Mouse (Mus musculus): Measurements from ENCODE around the gene Thra.

Thra gene

DNA sequence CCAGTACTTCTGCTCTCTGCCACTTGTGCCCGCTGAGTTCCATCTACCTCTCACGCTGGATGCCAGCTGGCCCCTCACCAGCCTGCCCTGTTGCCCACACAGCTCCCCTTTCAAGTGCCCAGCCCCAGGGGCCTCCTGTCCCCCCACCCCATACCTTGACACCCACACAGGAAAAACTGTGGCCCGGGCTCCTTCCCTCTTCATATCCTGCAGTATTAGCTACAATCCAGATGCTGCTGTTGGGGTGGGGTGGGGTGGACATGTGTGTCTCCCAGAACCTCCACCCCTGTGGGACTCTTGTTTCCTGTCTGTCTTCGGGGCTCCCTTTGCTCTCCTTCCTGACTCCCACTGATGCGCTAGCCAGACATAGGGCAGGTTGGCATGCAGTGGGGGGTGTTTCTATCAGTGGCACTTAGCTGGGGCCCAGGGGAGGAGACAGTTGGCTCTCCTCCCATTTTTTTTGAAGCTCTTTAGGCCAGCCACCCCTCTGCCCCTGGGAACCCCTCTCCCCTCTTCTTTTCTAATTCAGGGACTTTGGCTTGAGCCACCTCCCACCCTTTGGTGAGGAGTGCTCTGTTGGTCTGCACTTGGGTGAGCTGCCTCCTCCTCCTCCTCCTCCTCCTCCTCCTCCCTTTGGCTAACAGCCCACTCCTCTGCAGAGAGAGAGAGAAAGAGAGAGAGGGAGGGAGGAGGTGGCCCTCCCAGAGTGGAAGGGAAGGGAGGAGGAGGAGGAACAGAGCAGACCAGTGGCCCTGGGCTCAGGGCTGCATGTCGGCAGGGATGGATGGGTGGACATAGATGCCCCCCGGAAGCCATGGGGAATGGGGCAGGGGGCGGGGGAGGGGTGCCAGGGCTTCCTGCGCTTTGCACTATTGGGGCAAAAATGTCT lies 25.2 kb downstream of the Thra start:
- no peak for DNase-seq (ENCODE audit: low spot score)

DNA sequence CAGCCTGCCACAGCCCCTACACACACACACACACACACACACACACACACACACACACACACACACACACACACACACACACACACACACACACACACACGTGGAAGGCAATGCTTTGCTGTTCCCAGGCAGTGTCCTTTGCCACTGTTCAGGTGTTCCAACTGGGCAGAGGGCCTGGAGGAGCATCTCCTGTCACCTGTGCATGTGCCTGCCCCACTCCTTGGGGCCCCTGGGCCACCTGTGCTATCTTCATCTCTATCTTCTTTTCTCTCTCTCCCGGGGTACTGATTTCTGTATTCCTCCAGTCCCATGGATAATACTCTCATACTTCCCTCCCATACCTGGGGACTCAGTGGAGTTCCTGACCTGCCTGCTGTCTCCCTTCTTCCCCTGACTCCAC lies 25.9 kb downstream of the Thra start:
- DNase-seq (ENCODE audit: low spot score) = no peak

DNA sequence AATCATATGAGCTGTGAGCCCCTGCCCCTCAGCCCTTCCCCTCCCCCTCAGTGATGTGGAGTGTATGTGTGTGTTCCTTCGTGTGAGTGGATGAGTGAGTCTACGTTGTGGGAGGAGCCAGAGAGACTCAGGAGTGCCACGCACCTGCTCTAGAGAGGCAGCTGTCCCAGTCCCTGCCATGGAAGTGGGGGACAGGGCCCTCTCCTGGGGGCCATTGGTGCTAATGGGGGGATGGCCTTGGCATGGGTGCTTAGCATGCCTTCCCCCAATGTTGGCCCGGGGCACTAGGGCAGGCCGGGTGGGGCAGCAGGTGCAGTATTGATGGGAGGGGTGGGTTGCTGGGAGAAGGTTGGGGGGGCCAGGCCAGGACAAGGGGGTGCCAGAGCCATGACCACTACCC lies 26.4 kb downstream of the Thra start:
- no peak for DNase-seq (ENCODE audit: low spot score)

DNA sequence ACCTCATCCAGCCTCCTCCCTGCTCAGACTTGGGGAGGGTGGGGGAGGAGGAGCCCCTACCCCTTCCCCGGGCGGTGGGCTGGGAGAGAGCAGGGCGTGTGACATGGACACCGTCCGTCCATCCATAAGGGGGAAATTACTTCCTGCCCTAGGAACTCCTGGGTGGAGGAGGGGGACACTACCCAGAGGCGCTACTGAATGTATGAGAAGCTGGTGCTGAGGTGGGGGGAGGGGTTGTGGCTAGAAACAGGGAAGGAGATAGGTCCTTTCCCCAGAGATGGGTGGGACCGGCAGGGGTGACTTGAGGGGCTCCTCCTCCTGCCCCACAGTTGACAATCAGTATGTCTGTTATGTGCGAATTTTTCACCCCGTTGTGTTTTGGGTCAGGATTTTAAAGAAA lies 26.8 kb downstream of the Thra start:
- no peak for DNase-seq (ENCODE audit: low spot score)

DNA sequence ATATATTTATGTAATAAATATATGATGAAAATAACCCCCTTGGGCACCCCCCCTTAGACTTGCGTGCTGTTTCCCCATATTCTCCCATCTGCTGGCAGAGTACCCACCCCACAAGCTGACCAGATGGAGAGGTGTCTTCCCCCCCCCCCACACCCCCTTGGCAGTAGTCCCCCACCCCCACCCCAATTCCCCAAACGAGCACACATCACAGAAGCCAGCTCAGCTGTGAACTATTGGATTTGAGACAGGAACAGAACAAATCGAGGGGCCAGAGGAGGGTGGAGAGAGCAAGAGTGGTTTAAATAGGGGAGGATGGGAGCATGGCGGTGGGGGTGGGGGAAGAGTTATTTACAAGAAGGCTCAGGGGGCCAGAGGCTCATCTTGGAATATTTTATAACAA lies 27.3 kb downstream of the Thra start:
- DNase-seq (ENCODE audit: low spot score) = no peak

DNA sequence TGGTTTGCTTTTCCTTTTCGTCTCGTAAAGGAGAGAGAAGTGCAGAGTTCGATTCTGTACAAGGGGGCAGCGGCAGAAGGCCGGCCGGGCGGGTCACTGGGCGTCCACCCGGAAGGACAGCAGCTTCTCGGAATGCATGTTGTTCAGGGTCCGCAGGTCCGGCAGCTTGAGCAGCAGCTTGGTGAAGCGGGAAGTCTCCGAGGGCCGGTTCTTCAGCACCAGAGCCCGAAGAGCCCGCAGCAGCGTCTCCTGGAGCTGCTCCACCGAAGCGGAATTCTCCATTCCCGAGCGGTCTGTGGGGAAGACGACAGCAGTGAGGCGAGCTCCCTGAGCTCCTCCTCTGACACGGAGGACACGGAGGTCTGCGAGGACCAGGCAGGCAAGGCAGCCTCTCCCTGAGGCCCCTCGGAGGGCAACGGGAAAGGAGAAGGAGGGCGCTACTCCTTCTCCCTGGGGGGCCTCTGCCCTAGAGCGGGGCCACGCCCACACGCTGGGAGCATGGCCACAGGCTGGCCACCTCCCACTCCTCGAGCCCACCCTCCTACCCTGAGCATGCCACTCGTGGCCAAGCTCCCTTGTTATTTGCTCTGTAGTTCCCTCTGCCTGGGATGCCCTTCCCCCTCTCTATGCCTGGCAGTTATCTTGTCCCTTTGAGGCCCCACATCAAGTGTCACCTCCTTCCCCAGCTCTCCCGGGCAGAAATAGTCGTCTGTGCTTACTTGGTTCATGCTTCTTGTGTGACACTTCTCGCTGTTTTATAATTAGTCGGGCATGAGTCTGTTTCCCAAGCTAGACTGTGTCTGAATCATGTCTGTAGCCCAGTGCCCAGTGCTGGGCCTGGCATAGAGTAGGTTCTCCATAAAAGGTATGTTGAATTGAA lies 27.9 kb downstream of the Thra start:
- no peak for DNase-seq (ENCODE audit: low spot score)

DNA sequence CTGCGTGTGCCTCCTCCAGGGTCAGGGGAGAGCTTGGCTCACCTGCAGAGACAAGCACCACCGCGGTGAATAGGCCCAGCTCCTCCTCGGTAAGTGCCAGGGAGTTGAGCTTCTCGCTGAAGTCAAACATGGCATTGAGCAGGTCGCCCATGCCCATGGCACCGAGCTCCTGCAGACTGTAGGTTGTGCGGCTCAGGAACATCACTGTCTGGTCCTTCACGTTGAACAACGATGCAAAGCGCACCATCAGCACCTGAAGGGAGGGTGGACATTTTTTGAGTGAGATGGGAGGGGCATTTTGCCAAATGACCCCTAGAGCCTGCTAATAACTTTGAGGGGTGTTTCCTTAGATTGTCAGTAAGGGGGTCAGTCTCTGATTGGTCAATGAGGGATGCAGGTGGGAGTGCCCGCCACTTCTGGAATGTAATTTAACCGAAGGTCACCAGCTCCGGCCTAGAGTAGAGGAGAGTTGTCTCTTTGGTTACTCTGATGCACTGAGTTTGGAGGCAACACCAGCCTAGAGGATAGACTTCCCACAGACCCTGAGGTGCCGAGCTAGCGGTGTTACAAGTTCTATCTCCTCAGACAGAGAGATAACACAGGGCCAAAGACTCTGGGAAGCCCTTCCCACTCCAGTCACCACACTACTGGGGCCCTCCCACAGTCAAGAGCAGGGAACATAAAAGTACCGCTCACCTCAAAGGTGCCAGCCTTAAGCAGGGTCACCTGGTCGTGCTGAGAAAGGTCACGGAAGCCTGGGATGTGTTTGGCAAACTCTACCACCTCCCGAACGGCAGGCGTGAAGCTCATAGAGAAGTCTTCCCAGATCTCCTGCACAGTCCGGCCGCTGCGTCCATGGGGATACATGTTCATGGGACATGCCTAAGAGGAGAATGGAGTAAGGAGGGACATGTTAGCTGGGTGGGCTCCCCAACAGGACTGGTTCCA lies 28.8 kb downstream of the Thra start:
- DNase-seq (ENCODE audit: low spot score) = no peak

DNA sequence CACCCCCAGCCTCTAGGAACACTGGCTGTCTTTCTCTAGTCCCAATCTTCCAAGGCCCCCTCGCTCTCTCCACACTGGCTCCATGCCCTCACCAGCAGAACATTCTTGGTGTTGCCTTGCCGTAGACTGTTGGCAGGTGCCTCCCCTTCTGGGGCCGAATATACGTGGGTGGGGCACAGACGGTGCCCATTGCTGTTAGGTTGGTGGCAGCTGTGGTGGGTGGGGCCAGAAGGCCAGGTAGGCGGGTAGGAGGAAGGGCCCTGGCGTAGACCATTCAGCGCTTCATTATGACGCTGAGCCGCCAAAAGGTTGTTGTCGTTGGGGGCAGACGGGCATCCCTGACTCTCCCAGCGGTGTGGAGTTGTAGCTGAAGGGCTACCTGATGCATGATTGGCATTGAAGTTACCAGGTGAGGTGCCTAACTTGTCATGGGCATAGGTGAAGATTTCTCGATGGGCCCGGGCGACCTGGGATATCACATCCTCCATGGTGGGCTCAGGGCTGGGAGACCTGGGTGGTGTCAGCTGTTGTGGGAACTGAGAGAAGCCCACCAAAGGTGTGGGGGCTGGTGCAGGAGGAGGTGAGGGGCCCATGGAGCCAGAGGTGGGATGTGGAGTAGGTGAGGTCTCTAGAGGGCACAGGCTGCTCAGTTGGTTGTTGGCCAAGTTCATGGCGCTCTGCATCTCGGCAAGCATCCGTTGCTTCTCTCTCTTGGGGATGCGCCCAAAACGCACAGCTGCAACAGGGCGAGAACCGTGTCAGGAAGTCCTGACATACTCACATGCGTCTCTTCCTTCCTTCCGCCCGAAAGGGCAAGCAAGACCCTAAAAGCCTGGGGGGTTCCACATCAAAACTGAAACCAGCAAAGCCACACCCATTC lies 29.9 kb downstream of the Thra start:
- DNase-seq (ENCODE audit: low spot score) = no peak

DNA sequence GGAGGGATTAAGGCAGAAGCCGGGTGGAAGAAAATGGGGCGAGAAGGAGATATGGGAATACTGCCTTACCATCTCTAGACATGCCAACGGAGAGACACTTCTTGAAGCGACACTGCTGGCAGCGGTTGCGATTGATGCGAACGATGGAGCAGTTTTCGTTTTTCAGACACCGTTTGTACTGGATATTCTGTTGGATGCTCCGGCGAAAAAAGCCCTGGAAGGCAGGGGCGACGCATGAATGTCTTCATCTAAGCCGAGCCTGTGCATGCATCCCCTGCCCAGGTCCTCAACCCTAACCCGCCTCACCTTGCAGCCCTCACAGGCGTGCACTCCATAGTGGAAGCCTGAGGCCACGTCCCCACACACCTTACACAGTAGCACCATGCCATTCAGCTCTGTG lies 30.7 kb downstream of the Thra start:
- no peak for DNase-seq (ENCODE audit: low spot score)

DNA sequence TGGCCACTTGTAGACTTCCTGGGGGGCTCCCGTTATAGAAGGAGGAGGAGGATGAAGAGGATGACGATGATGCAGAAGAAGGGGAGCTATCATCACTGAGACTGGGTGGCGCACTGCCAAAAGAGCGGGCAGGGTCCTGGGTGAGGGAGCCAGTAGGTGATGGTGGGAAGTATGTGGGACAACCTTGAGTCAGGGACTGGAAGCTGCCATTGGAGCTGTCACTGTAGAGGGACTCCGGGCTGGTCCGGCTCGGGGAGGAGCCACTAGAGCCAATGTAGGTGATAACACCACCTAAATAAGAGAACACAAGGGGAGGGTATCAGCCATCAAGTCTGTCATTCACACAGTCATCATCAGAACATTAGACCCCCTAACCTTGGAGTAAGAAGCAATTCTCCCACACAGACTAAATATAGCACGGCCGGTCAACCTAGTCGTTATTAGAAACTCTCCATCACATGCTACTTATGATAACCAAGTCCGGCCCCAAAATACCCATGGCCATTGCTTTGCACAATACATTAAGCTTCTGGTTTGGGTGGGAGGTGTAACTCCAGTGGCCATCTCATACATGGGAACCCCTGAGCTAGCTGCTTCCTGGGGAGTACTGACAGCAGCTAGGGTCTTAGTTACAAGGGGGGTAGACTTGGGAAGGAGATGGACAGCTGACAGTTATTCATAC lies 31.5 kb downstream of the Thra start:
- DNase-seq (ENCODE audit: low spot score) = no peak

DNA sequence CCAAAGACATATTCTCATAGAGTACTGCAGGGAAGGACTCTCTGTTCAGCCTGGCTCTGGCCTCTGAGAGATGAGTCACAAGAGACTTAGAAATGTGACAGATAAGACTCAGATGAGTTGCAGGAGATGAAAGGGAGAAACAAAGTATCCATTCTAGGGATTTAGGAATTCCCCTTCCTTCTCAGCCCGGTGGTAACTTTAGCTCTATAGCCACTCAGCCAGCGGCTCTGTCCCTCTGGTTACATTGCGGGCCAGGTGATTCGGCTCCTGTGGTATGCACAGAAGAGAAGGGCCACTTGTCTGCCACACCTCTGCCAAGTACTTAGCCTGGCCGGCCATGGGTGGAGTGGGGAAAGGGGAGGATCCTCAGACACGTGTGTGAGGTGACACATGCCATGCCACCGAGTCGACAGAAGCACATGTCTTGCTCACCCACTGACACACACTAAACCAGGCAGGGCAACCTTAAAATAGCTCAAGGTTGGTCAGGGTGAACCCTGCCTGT lies 32.3 kb downstream of the Thra start:
- DNase-seq (ENCODE audit: low spot score) = peak; percentile 94

DNA sequence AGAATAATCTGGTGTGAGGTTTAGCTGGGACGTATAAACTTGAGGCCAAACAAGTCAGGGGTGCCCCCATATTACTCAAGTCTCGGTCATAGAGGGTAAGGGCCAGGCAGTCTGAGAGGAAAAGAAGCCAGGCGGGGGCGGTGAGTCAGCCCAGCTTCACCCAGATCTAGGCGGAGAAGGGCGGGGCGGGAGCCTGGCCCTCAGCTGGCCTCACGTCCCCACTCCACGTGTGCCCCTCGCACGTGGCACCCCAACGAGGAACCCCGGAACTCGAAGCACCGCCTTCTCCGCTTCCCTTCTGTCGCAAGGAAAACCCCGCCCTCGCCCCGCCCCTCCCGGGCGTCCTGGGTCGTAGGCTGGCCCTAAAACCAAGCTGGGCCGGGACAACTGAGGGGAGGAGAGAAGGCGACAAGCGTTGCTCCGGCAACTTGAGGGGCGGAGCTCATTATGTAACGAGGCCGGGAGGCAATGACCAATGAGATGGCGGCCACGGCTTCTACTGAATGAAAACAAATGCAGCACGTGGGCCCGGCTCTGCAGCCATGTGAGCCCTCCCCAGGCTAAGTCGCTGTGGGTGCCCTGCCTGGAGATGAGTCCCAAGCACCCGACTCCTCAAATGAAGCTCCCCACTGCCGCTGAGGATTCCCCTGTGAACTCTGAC lies 33.3 kb downstream of the Thra start:
- peak; percentile 100 for DNase-seq (ENCODE audit: low spot score)

DNA sequence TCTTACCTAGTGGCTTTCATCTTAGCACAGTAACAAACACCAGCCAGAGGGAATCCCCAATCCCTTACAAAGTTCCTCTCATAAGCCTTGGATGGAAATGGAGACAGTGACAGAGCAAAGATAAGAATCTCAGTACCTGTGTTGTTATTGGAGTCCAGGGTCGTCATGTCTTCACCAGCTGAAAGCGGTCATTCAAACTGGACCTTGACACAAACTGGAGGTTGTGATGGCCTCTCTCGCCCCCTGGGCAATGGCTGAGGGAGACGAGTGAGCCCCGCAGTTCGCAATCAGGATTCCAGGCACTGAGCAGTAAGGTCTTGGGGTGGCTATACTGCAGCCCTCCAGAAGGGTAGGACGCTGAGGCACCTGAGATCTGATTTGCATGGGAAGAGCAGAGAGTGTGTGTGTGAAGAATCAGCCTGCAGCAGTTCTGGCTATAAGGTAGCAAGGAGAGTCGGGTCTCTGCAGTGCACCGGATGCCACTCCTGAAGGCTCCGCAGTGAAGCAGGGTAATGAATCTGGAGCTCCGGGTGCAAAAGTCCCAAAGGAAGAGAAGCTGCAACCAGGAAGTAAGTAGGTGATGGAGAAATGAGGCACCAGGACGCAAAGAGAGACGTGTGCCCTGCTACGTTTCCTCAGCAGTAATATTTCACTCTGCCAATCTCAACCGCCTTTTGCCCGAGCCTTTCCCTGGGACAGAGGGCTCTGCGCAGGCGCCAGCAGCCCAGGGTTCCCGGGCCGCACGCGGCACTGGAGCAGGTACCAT lies 34.3 kb downstream of the Thra start, which contains the start of gene Nr1d1:
Gene Nr1d1, minus strand, starts transcription at position 752 of the 766 bp plus-strand sequence.
- no peak for DNase-seq (ENCODE audit: low spot score)

DNA sequence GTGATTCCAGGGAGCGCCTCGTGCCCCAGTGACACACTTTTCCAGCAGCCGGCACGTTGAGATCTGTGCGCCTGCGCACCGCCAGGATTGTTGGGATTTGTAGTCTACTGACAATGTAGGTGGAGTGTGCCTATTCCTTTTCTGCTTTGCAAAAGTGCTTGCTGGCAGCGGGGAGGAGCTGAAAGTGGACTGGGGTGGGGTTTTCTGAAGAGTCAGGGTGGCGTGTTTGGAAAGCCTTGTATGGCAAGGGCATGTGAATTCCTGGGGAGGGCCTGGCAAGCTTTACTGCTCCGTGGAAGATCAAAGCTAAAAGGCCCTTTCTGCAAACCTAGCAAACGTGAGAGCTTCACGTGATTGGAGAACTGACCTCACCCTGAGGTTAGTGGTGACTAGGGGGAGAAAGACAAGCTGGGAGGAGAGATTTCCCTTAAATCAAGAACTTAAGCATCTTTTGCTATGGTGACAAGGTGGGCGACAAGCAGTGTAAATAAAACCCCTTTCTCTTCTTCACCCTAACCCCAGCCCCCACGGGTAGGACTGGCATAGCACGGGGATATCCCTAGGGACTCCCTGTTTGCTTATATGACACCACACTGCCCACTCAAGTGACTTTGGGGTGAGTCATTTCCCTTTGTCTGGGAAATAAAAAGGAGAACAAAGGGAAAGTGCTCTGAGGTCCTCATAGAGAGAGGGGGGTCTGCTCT lies 35.1 kb downstream of the Thra start:
- peak; percentile 100 for DNase-seq (ENCODE audit: low spot score)

DNA sequence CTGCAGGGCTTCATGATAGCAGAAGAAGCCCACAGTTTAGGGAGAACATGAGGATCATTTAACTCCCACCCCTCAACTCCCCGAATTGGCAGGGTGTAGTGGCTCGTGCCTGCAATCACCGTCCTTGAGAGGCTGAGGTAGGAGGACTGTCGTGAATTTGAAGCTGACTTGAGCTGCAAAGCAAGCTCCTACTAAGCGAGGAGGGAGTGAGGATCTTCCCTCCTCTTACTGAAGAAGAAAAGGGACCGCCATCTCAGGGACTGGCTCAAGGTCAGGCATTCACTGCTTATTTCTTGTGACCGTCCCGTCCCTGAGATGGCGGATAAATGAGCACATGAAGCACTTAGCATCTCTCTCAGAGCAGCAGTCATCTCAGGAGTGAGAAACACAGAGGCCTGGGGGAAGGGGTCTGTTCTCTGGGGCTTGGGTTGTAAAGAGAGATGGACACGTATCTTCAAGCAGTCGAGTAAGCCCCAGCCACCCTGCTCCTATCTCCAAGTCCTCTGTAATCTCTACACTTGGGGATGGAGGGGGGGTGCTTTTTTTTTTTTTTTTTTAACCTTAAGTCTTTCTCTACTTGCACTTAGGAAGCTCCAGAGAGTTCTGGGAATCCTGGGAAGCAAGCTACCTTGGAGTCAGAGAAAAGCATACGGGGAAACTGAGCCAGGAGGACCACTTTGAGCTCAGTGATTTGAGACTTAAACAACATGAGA lies 35.8 kb downstream of the Thra start:
- no peak for DNase-seq (ENCODE audit: low spot score)

DNA sequence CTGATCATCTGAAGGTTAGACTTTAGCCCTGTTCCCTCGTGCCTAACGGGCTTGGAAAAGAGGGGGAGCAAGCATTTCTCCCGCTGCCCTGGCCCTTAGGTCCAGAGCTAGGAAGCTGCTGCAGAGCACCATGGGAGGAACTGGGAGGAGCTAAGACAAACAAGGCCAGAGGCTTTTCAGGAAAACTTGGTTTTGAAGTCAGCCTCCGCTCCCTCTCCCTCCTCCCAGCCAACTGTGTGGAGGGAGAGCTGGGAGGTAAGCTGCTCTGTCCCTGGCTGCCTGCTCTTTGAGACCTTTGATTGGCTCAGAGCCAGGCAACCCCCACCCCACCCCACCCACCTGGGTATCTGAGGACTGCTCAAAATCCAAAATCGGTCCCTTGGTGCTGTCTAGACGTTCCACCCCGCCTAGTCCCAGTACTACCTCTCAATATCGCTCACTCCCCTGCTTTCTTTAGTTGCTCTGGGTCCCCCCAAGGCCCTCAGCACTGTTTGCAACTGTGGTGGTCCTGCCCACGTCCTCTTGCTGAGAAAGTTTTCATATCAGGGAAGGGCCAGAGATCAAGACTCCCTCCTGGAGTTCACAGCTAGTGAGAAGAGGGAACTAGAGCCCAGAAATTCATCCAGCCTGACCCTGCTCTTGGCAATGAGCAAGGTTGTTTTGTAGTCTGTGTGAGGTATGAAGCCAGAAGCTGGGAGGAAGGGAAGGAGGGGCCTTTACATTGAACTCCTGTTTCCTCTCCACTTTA lies 36.6 kb downstream of the Thra start:
- peak; percentile 75 for DNase-seq (ENCODE audit: low spot score)

DNA sequence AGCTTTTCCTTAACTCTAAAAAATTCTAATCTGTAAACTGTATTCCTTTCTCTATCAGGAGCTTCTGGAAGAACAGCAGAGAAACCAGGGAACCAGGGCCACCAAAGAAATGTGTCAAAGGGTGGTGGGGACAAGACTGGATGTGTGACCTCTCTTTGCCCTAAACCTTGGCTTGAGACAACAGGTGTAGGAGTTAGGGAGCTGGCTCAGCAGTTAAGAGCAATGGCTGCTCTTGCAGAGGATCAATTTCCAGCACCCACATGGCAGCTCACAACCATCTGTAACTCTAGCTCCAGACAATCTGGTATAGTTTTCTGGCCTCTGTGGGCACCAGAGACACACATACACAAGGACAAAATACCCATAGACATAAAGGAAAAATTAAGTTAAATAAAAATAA lies 37.5 kb downstream of the Thra start:
- DNase-seq (ENCODE audit: low spot score) = no peak

Measured in lung, postnatal 25 days (tissue).